Mouse (Mus musculus) embryonic facial prominence, embryonic 14.5 days (tissue): ENCODE results near the gene Exoc3l4. TPM values are rescaled to one million over a fixed set of nuclear protein-coding genes. Genes with fewer than 3 reads are reported as not detected.
A peak's percentile ranks its signal among the peaks of the same experiment; 100 is the strongest.

Experiments used
- ATAC-seq: fragments of 200-750 bp; cut with Nextera tagmentation; 2 replicates; pipeline ENCODE4 v1.8.0; 2017; ENCODE audit warnings: low read depth, moderate number of reproducible peaks, moderate TSS enrichment
- DNase-seq: peaks from one replicate; pipeline ENCODE4 v3.0.0-alpha.2; 2015; ENCODE audit warnings: low spot score
- H3K27ac ChIP-seq: fragments of 300-500 bp; sonication (generic); replicated peaks from 2 replicates; pipeline ENCODE4 v1.5.1; 2014; ENCODE audit warnings: low read depth, mild to moderate bottlenecking, low read length, moderate library complexity
- H3K27me3 ChIP-seq: fragments of 300-500 bp; sonication (generic); replicated peaks from 2 replicates; pipeline ENCODE4 v1.6.1; 2014; ENCODE audit warnings: low read length; ENCODE audit not compliant: control insufficient read depth, insufficient read depth
- H3K36me3 ChIP-seq: fragments of 300-500 bp; sonication (generic); 2 replicates; pipeline ENCODE4 v1.6.1; 2014; ENCODE audit warnings: low read length, mixed read lengths; ENCODE audit not compliant: control insufficient read depth, insufficient read depth
- H3K4me1 ChIP-seq: fragments of 300-500 bp; sonication (generic); 2 replicates; pipeline ENCODE4 v1.6.1; 2014; ENCODE audit warnings: antibody characterized with exemption, low read length; ENCODE audit not compliant: control insufficient read depth, insufficient read depth
- H3K4me2 ChIP-seq: fragments of 300-500 bp; sonication (generic); 2 replicates; pipeline ENCODE4 v1.6.1; 2014; ENCODE audit warnings: low read depth, mild to moderate bottlenecking, low read length, moderate library complexity, mixed read lengths
- H3K4me3 ChIP-seq: fragments of 300-500 bp; sonication (generic); 2 replicates; pipeline ENCODE4 v1.5.1; 2014; ENCODE audit warnings: low read depth, mild to moderate bottlenecking, low read length
- H3K9ac ChIP-seq: fragments of 300-500 bp; sonication (generic); 2 replicates; pipeline ENCODE4 v1.6.1; 2014; ENCODE audit warnings: low read depth, mild to moderate bottlenecking, low read length, moderate library complexity, mixed read lengths
- H3K9me3 ChIP-seq: fragments of 300-500 bp; sonication (generic); 2 replicates; pipeline ENCODE4 v1.6.1; 2016; ENCODE audit warnings: low read length; ENCODE audit not compliant: control insufficient read depth
- WGBS: fragments of 180-500 bp; shearing (Covaris S2); extraction: QIAGEN DNeasy Blood & Tissue Kit; methylation state at CpG from one replicate; pipeline ENCODE4 v1.1.7; 2014; 5-methylcytosine and 5-hydroxymethylcytosine counted together
- polyA plus RNA-seq: library from polyadenylated mRNA; unstranded; fragments of >200 nt; fragmentation: Nextera tagmentation; extraction: Ambion mirVana; gene quantifications from 2 replicates; pipeline ENCODE4 v1.2.1, GENCODE M21; 2014

Exoc3l4 gene
- polyA plus RNA-seq, 1 experiment from 2014 or later: 9.4 TPM

DNA sequence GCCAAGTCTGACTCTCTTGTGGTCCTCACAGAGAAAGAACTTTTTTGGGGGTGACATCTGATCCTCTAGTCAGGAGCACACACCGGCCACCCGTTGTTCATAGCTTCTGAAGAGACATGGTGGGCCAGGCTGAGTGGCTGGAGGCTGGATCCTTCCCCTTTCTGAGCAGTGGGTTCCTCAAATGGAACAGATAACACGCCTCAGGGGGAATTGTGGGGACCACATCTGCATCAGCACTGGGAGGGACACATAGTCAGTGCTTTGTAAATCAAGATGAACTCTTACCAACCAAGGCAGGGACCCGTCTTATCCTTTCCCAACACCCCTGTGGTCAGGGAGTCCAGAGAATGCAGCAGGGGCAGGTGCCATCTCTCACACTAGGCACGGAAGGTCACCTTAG lies 3.1 kb downstream of the Exoc3l4 start:
- 67% methylated on average over 5 of the region's 5 CpGs for WGBS
- no peak overlapping the region for H3K27ac ChIP-seq
- DNase-seq (no peak), ATAC-seq (no peak)
- no peaks in the 10 kb centered on the region for H3K9me3 ChIP-seq
- H3K4me3 ChIP-seq: no peak overlapping the region
- H3K27me3 ChIP-seq: peaks cover 38% of the 10 kb centered on the region
- no peaks in the 10 kb centered on the region for H3K36me3 ChIP-seq
- H3K9ac ChIP-seq: no peak overlapping the region
- no peak overlapping the region for H3K4me2 ChIP-seq
- H3K4me1 ChIP-seq: peaks cover 15% of the 10 kb centered on the region

DNA sequence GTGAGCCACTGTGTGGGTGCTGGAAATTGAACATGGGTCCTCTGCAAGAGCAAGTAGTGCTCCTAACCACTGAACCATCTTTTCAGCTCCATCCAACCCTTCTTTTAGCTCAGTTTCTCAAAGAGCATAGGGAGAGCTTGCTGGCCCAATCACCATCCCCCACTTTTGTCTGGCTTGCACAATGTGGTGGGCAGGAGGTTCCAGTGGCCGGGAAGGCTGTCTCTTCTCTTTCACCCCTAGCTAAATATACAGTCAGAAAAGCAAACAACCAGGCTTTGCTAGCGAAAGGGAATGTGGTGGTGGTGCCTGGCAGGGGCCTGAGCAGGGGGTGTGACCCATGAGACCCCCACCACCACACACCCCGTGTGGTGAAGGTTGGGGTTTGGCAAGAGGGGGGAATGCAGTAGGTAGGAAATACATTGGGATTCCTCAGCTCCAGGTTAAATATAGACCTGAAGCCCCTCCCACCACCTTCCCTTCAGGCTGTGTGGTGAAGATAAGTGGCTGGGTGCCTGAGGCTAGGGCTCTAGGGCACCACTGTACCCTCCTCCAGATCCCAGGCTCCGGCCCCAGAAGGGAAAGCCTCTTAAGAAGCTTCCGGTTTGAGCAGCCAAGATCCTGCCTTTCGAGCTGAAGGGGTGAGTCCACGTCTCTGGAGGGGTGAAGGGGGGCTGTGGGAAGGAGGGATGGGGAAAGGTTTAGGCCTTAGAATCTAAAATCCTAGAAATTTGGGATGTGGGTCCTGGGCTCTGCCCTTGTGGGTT lies 4.3 kb downstream of the Exoc3l4 start:
- 38% methylated on average over 7 of the region's 7 CpGs for WGBS
- peaks cover 48% of the 10 kb centered on the region for H3K27me3 ChIP-seq

DNA sequence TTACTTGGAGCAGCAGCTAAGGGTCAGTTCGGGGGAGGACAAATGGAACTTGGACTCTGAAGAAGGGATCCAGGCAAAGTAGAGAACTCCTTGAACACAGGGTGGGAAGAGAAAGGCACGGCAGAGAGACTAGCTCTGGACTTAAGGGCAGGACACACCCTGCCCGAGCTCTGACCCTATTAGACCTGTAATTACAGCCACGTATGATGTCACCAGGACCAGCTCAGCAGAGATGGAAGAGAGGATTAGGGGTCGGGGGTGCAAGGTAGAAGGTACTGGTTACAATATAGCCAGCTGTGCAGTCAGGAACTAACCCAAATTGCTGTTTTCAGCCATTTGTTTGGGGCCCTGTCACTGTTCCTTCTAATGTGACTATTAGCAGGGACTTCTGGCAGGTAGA lies 6.0 kb downstream of the Exoc3l4 start:
- no peak overlapping the region for H3K9ac ChIP-seq
- peaks cover 55% of the 10 kb centered on the region for H3K27me3 ChIP-seq
- ATAC-seq: no peak
- DNase-seq: no peak
- no peak overlapping the region for H3K27ac ChIP-seq
- H3K4me3 ChIP-seq: no peak overlapping the region
- peaks cover 19% of the 10 kb centered on the region for H3K4me1 ChIP-seq
- H3K9me3 ChIP-seq: no peaks in the 10 kb centered on the region
- H3K36me3 ChIP-seq: no peaks in the 10 kb centered on the region
- H3K4me2 ChIP-seq: no peak overlapping the region
- 46% methylated on average over 5 of the region's 5 CpGs for WGBS

More for the DNA sequence above, 4.3 kb downstream of the Exoc3l4 start:
- DNase-seq (peak; percentile 74), ATAC-seq (peak; percentile 6; the same call in 1 of the 2 replicates)
- H3K4me2 ChIP-seq: no peak overlapping the region
- H3K36me3 ChIP-seq: no peaks in the 10 kb centered on the region
- peaks cover 19% of the 10 kb centered on the region for H3K4me1 ChIP-seq
- no peak overlapping the region; the same call in 1 of the 2 replicates for H3K27ac ChIP-seq
- H3K4me3 ChIP-seq: no peak overlapping the region
- no peak overlapping the region for H3K9ac ChIP-seq
- H3K9me3 ChIP-seq: no peaks in the 10 kb centered on the region

DNA sequence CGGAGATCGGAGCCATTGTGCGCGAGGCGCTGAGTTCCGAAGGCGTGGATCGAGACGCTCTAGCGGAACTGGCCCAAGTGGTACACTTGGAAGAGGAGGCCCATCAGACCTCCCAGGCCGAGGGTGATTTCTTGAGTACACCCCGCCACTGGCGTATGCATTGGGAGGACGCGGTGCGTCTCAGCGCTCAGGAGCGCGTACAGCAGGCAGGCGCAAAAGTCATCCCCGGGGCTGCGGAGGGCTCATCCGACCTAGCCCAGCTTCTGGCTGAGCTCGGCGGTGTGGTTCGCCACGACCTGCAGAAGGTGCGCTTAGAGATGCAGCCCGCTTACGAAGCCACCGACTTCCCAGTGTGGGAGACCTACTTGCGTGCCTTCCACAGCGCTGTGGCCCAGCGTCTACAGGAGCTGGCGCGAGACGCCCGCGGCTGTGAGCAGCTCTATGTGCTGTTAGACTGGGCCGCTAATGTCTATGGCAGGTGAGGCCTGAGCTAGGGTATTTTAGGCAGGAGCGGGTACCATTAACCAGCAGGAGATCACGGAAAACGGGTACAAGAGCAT lies 6.8 kb downstream of the Exoc3l4 start:
- Histone ChIP-seq H3K36me3 (no peaks in the 10 kb centered on the region), H3K9me3 (no peaks in the 10 kb centered on the region), H3K4me1 (peaks cover 23% of the 10 kb centered on the region), H3K9ac (no peak overlapping the region), H3K27ac (no peak overlapping the region), H3K4me3 (peak overlapping the region; percentile 31), H3K4me2 (peak overlapping the region; percentile 51), H3K27me3 (peaks cover 61% of the 10 kb centered on the region)
- WGBS: 9% methylated on average over 36 of the region's 43 CpGs
- ATAC-seq (no peak), DNase-seq (no peak)

DNA sequence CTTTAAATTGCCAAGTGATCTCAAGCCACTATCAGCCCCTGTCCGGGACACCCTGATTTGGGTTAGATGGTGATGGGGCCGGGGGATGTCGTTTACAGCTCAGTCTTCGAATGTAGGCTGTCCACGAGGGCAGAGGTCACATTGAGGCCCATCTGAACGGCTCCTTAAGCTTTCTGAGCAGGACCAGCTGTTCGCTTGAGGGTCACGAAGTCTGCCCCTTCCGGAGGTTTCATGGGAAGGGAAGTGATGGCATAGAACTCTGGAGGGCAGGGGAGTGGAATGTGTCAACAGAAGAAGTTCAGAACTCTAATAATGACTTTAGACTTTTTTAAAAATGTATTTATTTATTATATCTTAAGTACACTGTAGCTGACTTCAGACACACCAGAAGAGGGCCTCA lies 7.7 kb downstream of the Exoc3l4 start:
- Histone ChIP-seq H3K9me3 (no peaks in the 10 kb centered on the region), H3K4me3 (no peak overlapping the region), H3K27me3 (peaks cover 66% of the 10 kb centered on the region), H3K4me2 (no peak overlapping the region), H3K4me1 (peaks cover 31% of the 10 kb centered on the region), H3K27ac (no peak overlapping the region), H3K9ac (no peak overlapping the region), H3K36me3 (no peaks in the 10 kb centered on the region)
- ATAC-seq: no peak
- DNase-seq: no peak
- 32% methylated on average over 9 of the region's 9 CpGs for WGBS

DNA sequence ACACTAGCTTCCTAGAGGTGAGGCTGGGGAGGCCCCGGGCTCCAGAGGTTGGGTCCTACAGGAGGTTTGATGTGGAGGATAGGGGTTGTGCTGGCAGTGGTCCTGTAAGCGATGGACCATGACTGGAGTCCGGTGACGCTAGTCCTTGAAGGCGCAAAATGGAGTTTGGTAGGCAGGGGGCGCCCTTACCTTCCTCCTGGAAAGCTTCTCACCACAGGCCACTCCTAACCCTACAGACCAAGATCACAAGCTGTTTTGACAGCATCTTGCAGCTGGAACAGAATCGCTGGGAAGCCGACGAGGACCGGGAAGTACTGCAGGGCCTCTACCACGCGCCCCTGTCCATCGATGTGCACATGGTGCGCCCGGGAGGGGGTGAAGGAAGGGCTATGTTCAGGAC lies 8.4 kb downstream of the Exoc3l4 start:
- Histone ChIP-seq H3K27ac (no peak overlapping the region), H3K4me2 (peak overlapping the region; percentile 16; the same call in 1 of the 2 replicates), H3K9me3 (no peaks in the 10 kb centered on the region), H3K4me3 (no peak overlapping the region), H3K9ac (no peak overlapping the region), H3K36me3 (no peaks in the 10 kb centered on the region), H3K4me1 (peaks cover 38% of the 10 kb centered on the region), H3K27me3 (peaks cover 72% of the 10 kb centered on the region)
- 5% methylated on average over 15 of the region's 15 CpGs for WGBS
- DNase-seq: peak; percentile 82
- ATAC-seq: no peak

DNA sequence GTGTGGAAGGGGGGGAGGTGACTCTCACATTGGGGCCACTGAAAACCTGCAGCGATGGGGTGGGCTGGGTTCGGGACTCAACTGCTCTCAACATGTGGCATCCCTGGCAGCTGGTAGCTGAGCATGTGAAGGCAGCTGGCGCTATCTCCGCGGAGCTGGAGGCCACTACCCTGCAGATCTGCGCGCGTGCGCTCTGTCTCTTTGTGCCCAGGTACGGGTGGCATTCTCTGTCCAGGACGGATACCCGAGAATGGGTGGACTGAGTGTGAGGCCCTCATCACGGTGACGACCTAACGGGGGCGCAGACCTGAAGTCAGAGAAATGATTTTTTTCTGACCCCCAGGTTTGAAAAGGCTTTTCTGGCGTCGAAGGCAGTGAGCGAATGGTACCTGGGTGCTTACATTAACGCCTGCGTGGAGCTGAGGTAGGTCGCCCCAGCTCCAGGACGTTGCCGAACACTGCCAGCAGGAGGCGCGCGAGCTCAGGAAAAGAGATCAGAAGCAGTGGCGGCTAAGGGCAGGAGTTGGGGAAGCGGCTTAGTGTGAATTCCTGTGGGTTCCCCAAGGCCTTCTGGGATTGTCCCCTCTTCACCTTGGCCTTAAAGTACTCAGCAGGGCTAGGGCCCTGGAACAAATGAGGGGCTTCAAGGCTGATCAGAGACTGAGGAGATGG lies 9.1 kb downstream of the Exoc3l4 start:
- Histone ChIP-seq H3K27me3 (peaks cover 79% of the 10 kb centered on the region), H3K9me3 (no peaks in the 10 kb centered on the region), H3K27ac (no peak overlapping the region), H3K36me3 (no peaks in the 10 kb centered on the region), H3K4me2 (peak overlapping the region; percentile 16; the same call in 1 of the 2 replicates), H3K4me3 (no peak overlapping the region), H3K4me1 (peaks cover 45% of the 10 kb centered on the region), H3K9ac (no peak overlapping the region)
- ATAC-seq (peak; percentile 62), DNase-seq (peak; percentile 90)
- WGBS: 17% methylated on average over 29 of the region's 29 CpGs

DNA sequence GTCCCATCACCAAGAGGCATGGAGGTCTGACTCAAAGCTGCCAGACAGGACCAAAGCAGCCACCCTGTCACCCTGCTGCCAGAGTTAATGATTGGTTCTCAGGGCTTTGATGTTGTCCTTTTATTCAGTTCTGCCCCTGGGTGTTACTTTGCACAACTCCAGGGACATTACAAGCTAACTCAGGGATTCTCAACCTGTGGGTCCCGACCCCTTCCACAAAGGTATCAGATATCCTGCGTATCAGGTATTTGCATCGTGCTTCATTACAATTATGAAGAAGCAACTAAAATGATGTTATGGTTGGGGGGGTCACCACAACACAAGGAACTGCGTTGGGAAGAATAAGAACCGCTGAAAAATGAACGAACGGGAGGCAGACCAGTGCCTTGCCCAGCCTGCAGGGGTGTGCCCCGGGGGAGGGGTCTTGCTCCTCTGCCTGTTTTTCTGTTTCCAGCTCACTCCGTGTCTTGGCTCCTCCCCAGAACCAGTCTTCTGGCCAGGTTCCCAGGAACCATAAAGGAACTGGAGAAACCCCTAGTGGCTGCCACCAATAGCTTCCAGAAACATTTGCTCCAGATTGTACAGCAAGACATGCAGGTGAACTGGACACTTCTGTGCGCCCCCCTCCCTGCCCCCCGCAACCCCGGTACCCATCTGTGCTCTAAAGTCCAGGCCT lies 10.8 kb downstream of the Exoc3l4 start:
- DNase-seq: peak; percentile 84
- 36% methylated on average over 12 of the region's 12 CpGs for WGBS
- H3K27ac ChIP-seq: no peak overlapping the region
- H3K4me3 ChIP-seq: no peak overlapping the region
- H3K9me3 ChIP-seq: no peaks in the 10 kb centered on the region
- H3K27me3 ChIP-seq: peaks cover 64% of the 10 kb centered on the region
- no peak overlapping the region for H3K9ac ChIP-seq
- H3K4me1 ChIP-seq: peaks cover 40% of the 10 kb centered on the region
- H3K4me2 ChIP-seq: no peak overlapping the region
- ATAC-seq: no peak
- H3K36me3 ChIP-seq: no peaks in the 10 kb centered on the region
